Mouse (Mus musculus) right cerebral cortex, postnatal 36 days (tissue): ENCODE data around the gene Tgfbr3.

Source experiments
- DNase-seq, 2 experiments: peaks; one replicate each; pipeline ENCODE4 v3.0.0; 2022; ENCODE audit warnings: low spot score in 2 of 2, mixed read lengths in 1 of 2

Tgfbr3 gene

GRCm38 (mm10) chr5:107289234-107289764, at the start of gene Tgfbr3:
Gene Tgfbr3, minus strand, starts transcription at chr5:107289629.
- DNase-seq: peak; percentile 38 to 58

- no peak for DNase-seq
Measured at GRCm38 (mm10) chr5:107330916-107331421, 41.5 kb upstream of the Tgfbr3 start, which contains the start of gene Brdt. Gene Brdt, plus strand, starts transcription at chr5:107331159.

DNA sequence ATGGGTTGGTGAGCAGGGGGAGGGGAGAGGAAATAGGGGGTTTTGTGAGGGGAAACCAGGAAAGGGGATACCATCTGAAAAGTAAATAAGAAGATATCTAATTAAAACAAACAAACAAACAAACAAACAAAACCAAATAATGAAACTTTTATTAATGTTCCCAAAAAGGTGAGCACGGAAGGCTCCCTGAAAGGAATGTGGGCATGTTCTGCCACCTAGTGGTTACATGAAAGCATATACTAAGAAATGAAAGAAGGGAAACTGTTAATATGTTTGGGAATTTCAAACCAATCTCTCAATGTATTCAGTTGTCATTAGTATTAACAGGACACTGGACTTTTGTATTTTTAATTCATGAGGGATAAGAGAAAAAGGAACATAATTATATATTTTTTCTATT, 31.3 kb upstream of the Tgfbr3 start:
- DNase-seq: no peak

DNA sequence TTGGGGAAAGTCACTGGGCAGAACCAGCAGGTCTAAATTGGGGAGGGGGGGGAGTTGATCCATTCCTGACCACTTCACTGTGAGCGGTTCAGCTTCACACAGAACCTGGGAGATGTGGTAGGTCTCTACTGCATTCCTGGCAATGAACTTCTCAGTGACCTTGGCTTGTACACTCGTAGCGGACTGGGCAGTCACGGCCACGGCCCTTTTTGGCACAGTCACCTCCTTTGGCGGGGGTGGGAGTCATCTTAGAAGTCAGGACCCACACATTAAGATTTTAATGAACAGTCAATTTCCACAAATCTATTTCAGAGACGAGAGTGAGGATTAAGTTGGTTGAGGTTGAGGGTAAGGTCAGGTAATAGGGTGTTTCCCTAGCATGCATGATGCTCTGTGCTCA, 27.7 kb upstream of the Tgfbr3 start:
- no peak for DNase-seq

DNA sequence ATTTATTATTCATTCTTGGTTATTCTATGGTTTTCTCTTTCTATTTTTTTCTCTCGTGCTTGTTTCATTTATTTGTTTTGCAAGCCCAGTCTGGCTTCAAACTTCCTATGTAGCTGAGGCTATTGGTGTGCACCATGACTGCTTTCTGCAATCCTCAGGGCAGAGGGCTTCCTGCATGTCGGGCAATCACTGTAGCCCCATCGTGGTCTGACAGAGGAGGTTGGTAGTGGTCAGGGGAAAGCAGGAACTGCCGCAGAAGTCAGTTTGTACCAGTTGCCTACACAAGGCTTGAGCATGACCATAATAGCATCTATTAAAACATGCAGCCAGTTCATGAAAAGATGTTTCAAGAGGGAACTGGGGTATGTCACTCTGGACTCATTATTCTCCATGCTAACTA, 18.0 kb upstream of the Tgfbr3 start:
- no peak for DNase-seq

- DNase-seq: no peak
Measured at GRCm38 (mm10) chr5:107304117-107304825, 14.8 kb upstream of the Tgfbr3 start.

DNA sequence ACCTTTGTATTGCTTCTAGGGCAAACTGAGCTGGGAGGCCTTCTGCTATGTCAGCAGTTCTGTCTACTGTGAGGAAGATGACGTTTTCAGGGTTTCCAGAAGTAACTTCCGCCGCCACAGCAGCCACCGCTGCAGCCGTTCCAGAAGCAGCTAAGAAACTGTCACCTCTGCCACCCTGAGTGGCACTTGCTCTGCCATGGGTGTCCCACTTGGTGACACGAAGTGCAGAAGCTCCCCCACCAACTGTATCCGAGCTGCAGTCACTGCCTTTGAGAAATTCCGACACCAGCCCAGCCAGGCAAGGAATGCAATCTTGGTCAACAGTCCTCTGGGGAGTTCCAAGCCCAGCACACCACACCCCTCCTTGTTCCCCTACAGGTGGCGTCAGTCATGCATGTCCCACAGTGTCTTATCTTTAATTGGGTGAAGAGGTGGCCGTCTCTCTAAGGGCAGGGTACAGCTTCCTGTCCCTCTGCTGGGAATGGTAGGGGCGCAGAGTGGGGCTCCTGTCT, 14.0 kb upstream of the Tgfbr3 start:
- no peak for DNase-seq

- DNase-seq: no peak
Measured at GRCm38 (mm10) chr5:107298854-107299253, 9.4 kb upstream of the Tgfbr3 start.

DNA sequence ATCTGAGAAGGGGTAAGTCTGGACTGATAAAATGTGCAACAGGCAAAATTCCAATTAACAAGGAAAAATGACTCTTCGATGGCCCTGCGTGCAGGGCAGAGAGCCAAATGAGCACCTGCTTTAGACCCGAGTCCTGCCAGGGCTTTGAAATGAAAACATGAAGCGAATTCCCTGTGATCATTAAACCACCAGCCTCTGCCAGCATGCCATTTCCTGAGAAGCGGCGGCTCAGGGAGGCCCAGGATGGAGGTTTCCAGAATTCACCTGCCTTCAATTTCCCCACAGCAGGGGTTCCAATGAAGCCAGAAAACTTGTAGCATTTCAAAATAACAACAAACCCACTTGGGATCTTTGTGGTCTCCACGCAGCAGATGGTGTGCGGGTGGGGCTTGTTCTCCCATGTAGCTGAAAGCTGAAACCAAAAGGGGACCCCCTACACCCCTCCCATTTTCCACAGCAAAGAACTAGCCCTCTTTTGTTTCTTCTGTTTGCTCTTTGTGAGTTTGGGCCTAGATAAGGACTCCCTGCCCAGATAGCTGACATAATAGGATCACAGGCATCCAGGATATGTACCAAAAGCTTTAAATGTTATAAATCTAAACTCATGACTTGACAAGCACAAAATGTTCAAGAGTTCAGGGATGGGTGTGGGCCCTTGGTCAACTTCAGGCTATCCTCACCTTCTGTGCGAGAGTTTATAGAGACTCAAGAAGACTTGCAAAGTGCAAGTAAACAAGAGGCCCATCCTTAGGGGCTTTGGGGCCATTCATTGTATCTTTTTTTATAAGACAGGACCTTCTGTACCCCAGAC, 7.3 kb upstream of the Tgfbr3 start:
- no peak for DNase-seq

DNA sequence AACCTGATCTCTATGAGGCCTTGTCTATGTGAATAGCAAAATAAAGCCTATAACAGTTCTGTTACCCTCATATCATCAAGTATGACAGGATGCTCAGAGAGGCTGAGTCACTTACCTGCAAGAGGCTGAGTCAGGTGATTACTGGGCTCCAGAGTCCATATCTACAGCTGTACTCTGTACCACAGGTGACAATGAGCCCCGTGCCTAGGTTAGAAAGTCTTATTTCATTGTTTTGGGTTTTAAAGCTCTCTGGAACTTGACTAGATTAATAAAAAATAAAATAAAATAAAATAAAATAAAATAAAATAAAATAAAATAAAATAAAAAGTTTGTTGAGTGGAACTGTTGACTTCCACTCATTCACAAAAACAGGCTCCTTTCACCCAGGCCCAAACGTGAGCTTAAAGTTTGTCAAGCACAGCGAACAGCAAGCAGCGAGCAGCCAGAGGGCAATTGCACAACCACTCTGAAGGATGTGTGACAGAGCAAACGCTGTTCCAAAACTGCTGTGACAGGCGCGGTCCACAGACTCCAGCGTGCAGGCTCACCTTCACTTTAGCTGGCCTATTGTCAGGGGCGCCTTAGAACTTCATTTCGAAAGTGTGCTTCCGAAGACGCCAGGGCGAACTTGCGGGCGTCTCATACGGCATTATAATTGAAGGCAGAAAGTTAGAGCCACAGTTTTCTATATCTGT, 6.5 kb upstream of the Tgfbr3 start:
- no peak for DNase-seq

GRCm38 (mm10) chr5:107295061-107295816, 5.8 kb upstream of the Tgfbr3 start:
- no peak for DNase-seq

DNA sequence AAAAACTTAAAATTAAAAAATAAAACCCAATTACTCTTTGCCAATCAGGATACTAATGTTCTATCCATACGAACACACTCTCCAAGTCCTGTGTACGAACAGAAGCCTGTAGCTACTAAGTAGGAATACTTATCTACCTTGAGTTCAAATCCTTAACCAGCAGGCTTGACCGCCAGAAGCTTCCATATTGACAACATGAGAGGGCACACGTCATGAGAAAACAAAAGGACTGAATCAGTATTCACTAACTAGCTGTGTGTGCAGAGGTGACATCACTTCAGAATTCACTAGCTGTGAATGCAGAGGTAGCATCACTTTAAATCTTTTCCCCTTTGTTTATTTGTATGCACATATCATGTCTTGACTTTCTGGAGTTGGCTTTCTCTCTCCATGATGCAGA, 4.6 kb upstream of the Tgfbr3 start:
- DNase-seq: no peak

DNA sequence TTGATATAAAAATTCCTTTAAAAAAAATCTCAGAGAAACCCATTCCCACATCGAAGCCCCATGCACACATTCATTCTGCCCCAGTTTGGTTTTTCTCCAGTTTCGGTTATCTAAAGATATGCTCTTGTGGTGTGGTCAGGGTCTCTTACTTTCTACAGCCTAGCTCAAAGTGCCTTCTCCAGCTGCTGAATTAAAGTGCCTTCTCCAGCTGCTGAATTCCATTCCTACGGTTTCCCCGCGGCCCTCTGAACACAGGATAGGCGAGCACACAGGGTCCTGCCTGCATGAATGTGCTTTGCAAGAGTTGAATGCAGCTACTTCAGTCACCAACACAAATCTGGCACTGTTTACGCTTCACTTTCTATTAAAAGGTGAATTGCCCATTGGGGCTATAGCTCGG, 557 bp upstream of the Tgfbr3 start:
- DNase-seq: no peak

DNA sequence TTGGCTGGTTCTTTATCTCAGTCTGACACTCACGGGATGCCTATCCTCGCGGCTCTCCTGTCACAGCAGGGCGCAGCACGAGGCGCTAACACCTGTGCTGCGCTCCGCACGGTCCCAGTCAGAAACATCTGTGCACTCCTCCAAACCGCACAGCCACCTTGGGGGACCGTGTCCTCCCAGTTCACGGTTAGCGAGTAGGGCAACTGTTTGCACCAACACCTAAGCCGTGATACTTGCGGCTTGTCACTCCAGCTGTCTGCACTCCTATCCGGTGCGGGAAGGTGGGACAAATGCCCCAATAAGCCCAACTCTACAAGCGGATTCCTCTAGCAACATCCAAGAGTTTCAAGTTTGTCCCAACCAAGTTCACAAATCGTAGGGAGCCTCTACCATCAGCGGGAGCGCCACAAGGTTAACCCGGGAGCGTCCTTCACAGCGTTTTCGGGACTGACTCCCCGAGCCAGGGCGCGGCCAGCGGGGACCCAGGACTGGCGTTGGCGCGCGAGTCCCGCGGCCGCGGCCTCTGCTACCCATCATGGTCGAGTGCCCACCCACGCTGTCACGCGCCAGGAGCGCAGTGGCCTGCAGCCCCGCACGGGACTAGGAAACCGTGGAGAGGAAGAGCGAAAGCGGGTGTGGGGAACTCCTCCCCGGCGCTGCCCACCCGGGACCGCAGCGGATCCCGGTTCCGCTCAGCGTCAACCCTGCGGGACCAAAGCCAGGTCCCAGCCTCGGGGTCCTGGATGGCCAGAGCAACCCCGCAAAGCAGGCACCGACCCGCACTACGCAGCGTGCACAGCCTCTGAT, 799 bp downstream of the Tgfbr3 start:
- DNase-seq: peak in 1 of 2 experiments; percentile 14

DNA sequence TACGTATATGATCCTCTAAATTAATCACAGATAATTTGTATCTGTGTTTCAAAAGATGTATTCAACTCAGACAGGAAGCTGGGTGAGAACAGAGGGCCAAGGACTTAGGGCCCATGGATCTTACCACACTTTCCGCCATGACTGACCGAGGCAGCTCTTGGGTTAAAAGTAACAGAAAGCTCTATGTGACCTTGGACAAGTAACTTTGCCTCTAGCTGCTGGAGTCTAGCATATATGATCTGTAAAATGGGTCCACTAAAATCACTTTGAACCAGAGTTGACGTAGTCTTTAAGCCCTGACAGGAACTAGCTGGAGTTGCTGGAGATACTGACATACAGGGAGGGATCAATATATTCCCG, 1.5 kb downstream of the Tgfbr3 start:
- no peak for DNase-seq

DNA sequence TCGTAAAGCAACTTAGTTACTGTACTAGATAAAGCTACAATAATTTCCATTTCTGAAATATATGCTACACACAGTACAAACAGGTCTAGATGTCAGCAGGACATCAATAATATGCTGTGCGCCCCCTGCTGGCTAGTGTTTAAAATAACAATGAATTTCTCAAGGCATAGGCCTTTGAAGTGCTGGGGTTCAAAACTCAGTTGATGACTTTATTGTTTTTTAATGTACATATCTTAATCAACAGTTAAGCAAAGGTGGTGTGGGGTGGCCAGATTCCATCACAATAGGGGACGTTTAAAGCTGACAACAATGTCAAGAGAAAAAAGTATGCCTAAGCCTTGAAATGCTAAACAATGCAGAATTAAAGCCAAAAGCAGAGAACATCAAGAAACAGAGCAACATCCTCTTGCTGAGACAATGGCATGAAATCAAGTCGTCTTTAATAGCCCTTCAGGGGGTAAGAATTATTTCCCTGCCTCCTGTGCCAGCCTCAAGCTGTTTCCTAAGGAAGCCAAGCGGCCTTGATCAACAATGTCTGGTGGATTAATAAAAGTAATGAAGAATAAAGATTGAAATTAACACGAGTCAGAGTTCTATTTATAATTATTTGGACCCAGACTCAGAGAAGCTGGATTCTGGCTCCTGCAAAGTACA, 2.0 kb downstream of the Tgfbr3 start:
- DNase-seq: no peak

DNA sequence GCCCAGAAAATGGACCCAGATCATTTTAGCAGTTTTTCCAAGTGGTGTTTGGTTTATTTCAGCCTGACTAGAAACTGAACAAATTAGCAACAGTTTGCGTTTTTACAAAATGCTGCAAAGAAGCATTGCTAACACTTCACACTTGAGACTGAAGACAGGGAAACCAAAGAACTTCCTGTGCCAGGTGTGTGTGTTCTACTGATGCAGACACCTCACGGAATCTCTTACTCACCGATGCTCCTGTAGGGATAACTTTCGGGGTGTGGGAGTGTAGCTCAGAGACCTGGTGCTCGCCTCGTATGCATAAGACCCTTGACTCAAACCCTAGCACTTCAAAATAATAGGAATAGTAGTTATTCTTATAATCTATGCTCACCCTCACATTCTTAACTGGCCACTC, 3.9 kb downstream of the Tgfbr3 start:
- DNase-seq: no peak

DNA sequence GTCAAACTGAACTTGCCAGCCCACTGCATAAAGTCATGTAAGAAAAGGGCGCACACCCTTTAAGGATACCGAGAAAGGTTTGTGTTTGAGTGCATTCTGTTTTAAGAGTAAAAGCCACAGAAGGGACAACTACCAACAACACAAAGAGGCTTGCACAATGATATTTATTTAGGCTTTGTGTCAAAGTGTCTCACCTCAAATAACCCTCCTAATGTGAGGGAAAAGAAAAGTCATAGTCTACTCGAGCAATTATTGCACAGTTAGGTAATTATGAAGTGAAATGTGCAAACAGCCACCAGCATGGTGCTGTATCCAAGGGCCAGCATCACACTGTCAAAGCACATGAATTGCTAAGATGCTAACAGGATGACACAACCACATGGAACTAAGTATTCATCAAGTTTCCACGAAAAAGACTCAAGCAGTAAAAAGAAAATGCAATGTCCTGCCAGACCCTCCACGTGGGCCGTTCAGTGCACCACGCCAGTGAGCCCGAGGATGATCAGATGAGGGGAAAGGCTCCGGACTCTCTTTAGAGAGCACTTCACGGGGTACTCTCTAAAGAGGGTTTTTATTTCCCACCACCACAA, 5.4 kb downstream of the Tgfbr3 start:
- DNase-seq: no peak

DNA sequence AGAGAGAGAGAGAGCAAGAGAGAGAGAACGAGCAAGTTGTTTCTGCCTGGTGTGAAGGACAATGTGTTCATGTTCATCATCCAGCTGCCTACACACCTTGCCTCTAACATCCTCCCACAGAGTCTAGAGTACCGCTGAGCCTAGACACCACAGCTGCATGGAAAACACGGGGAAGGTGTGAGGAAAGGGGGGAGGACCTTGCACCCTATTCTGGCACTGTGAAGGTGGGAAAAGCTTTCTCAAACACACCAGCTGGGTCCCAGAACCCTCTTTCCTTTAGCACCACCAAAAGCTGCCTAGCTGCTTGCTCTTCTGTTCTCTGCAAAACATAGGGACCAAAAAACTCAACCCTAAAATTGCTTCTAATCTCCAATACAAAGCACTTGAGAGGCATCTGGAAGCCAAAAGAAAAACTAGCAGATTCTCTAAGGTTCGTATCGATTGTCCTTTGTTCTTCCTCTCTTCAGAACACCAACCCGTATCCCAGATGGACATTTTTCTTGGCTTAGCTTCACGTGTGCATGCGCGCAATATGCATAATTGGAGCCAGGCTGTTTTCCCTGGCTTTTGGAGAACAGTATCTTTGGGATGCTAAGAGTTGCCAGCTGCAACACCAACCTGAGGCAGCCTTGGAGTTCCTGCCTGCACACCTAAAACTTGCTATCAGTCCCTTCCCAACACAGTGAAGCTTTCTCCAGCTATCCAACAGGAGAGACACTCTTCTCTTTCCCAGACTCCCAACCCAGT, 6.7 kb downstream of the Tgfbr3 start:
- DNase-seq: no peak
